In the genomic region with DNA sequence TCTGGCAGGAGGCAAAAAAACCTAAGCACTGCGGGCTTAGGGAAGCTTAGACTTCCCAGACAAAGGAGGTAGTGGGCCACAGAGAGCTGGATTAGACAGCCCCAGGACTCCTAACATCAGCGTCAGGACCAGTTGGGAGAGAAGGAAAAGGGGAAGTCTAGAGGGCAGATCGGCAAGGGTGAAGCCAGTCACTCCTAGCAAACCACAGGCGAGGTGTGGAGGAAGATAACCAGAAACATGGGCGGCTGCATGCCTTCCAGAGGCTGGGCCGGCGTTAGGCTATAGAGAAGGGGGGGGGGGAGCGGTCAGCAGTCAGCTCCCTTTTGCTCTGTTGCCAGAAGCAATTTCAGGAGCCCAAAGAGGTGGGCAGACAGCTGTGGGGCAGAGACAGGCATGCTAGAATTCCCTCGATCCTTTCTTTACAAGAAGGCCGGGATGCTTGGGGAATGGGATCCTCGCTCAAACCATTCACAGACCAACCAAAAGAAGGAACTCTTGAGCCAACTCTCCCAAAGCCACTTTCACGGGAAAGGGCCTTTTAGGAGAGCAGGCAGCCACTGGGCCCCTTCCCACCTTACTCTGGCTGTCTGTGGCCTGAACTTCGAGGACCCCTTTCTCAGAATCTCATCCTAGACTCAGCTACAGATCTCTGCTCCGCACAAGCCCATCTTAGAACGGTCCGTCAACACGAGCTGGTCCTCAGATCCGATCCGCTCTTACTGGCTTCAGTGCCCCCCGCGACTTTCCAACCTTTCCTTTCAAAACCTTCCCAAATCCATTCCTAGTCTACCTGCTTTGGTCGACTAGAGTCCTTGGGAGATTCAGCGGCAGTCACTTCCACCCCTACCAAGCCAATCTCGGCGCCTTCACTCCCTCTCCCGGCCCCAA, we compare ENCODE assay signal across 8 mouse cellular contexts. TPM values are rescaled to one million over a fixed set of nuclear protein-coding genes. Genes with fewer than 3 reads are reported as not detected.
DNase-seq lines count a peak whose midpoint lies in the region; ATAC-seq and TF ChIP-seq lines count a peak whose summit lies in the region.

No protein-coding gene starts in this region.

- H3K4me3 ChIP-seq in heart, embryonic 16.5 days (ENCODE audit: low read length), result peak overlapping the region; percentile 93
- peak overlapping the region; percentile 87 for H3K4me3 ChIP-seq in liver, embryonic 15.5 days (replicated peaks)
- H3K4me3 ChIP-seq in stomach, postnatal 0 days (ENCODE audit: low read depth, low read length), result peak overlapping the region; percentile 90

- DNase-seq in heart, adult 11 months, result peak; percentile 92
- DNase-seq in heart, postnatal 14 days, result no peak
- DNase-seq in CD4-positive helper T cell, adult 2 months (ENCODE audit: low read depth, low spot score), result peak; percentile 46
- DNase-seq in cerebellum, adult 9-11 months, result peak; percentile 43
- DNase-seq in stomach, postnatal 0 days (ENCODE audit: low spot score), result peak; percentile 80
- no peak for DNase-seq in right cerebral cortex, postnatal 36 days (ENCODE audit: low spot score in 2 of 2)

- H3K4me1 ChIP-seq in heart, embryonic 16.5 days (ENCODE audit: control insufficient read depth, insufficient read depth, low read length), result peaks cover 35% of the 10 kb centered on the region
- peaks cover 74% of the 10 kb centered on the region for H3K4me1 ChIP-seq in liver, embryonic 15.5 days (replicated peaks)
- peaks cover 15% of the 10 kb centered on the region for H3K4me1 ChIP-seq in stomach, postnatal 0 days (replicated peaks; ENCODE audit: control insufficient read depth, insufficient read depth)

- TF ChIP-seq CTCF in stomach, postnatal 0 days (IDR thresholded peaks at IDR 0.05; ENCODE audit: low read depth), result no peak

- TF ChIP-seq EP300 in stomach, postnatal 0 days (optimal IDR thresholded peaks at IDR 0.05), result no peak

- H3K27ac ChIP-seq in heart, embryonic 16.5 days (ENCODE audit: low read length), result peak overlapping the region; percentile 98
- H3K27ac ChIP-seq in liver, embryonic 15.5 days (replicated peaks), result peak overlapping the region; percentile 89
- peak overlapping the region; percentile 97 for H3K27ac ChIP-seq in stomach, postnatal 0 days (replicated peaks)

- intact Hi-C loops in heart, postnatal 14 days (cut with DNase I), result loop anchor here (2.0 kb wide), 1 partner anchor 19 kb away; no protein-coding TSS in a partner anchor

- peak overlapping the region; percentile 79 for H3K4me2 ChIP-seq in heart, embryonic 16.5 days (ENCODE audit: low read depth, low read length)
- H3K4me2 ChIP-seq in liver, embryonic 15.5 days, result peak overlapping the region; percentile 95
- H3K4me2 ChIP-seq in stomach, postnatal 0 days (replicated peaks; ENCODE audit: low read depth), result peak overlapping the region; percentile 79

- no peaks in the 10 kb centered on the region for H3K36me3 ChIP-seq in heart, embryonic 16.5 days (ENCODE audit: control insufficient read depth, insufficient read depth)
- peaks cover 11% of the 10 kb centered on the region for H3K36me3 ChIP-seq in liver, embryonic 15.5 days (replicated peaks)
- H3K36me3 ChIP-seq in stomach, postnatal 0 days (ENCODE audit: control insufficient read depth, insufficient read depth, low read length), result no peaks in the 10 kb centered on the region

- under 1% methylated on average over 26 of the region's 26 CpGs for WGBS in heart, embryonic 16.5 days
- under 1% methylated on average over 26 of the region's 26 CpGs for WGBS in liver, embryonic 15.5 days (ENCODE audit: insufficient replicate concordance)
- WGBS in stomach, postnatal 0 days, result 1% methylated on average over 25 of the region's 26 CpGs

- no peaks in the 10 kb centered on the region for H3K9me3 ChIP-seq in heart, embryonic 16.5 days (replicated peaks; ENCODE audit: control insufficient read depth, low read length)
- no peaks in the 10 kb centered on the region for H3K9me3 ChIP-seq in liver, embryonic 15.5 days (replicated peaks)
- H3K9me3 ChIP-seq in stomach, postnatal 0 days (ENCODE audit: control insufficient read depth, low read length), result no peaks in the 10 kb centered on the region

- H3K27me3 ChIP-seq in heart, embryonic 16.5 days (ENCODE audit: control insufficient read depth, insufficient read depth, low read length), result no peaks in the 10 kb centered on the region
- no peaks in the 10 kb centered on the region; the same call in 1 of the 2 replicates for H3K27me3 ChIP-seq in liver, embryonic 15.5 days
- H3K27me3 ChIP-seq in stomach, postnatal 0 days (ENCODE audit: control insufficient read depth, insufficient read depth, low read length), result no peaks in the 10 kb centered on the region

- peak; percentile 61 for ATAC-seq in heart, embryonic 16.5 days (replicated peaks; ENCODE audit: extremely low read depth, insufficient read depth, low FRiP score)
- peak; percentile 81 for ATAC-seq in liver, embryonic 15.5 days (ENCODE audit: insufficient read depth)
- ATAC-seq in stomach, postnatal 0 days (ENCODE audit: low FRiP score, low TSS enrichment), result peak; percentile 74

- H3K9ac ChIP-seq in heart, embryonic 16.5 days (ENCODE audit: low read length), result peak overlapping the region; percentile 99
- H3K9ac ChIP-seq in liver, embryonic 15.5 days, result peak overlapping the region; percentile 92
- peak overlapping the region; percentile 97 for H3K9ac ChIP-seq in stomach, postnatal 0 days (ENCODE audit: low read length)

RNA-seq across cellular contexts. Expression of gene Vps37b, which starts 0.8 kb away (rescaled TPM):
- total RNA-seq in heart, postnatal 14 days (2021), result 10 to 100 TPM; 22.2 to 22.7 TPM
- 58.7 and 61.4 TPM in 2 replicates for polyA plus RNA-seq in heart, embryonic 16.5 days (2015; fragmentation: Nextera tagmentation; extraction: Ambion mirVana)
- polyA plus RNA-seq in liver, embryonic 15.5 days (2015; fragmentation: Nextera tagmentation; extraction: Ambion mirVana), result 16.5 and 17.3 TPM in 2 replicates
- 31.0 and 35.8 TPM in 2 replicates for polyA plus RNA-seq in stomach, postnatal 0 days (2015; fragmentation: Nextera tagmentation; extraction: Ambion mirVana)

RNA-seq across cellular contexts. Expression of gene Hip1r, which starts 57.9 kb away (rescaled TPM):
- total RNA-seq in heart, postnatal 14 days (2021), result 10 to 100 TPM; 23.2 to 25.0 TPM
- polyA plus RNA-seq in heart, embryonic 16.5 days (2015; fragmentation: Nextera tagmentation; extraction: Ambion mirVana), result 11.2 and 11.7 TPM in 2 replicates
- 11.4 and 12.9 TPM in 2 replicates for polyA plus RNA-seq in liver, embryonic 15.5 days (2015; fragmentation: Nextera tagmentation; extraction: Ambion mirVana)
- polyA plus RNA-seq in stomach, postnatal 0 days (2015; fragmentation: Nextera tagmentation; extraction: Ambion mirVana), result 31.2 and 32.2 TPM in 2 replicates

Comparison
In these comparisons a context has a peak if more than half of its experiments do, and no peak if none do; other contexts are left out.
1. DNase-seq: peak in heart, adult 11 months (single experiment), CD4-positive helper T cell, adult 2 months (single experiment), cerebellum, adult 9-11 months (single experiment) and stomach, postnatal 0 days (single experiment); none in heart, postnatal 14 days (0 of 2) and right cerebral cortex, postnatal 36 days (0 of 2).
2. Peak in every context shown above with its lines, with median percentiles within 50 percentile points of each other: ATAC-seq, H3K27ac ChIP-seq, H3K4me2 ChIP-seq, H3K4me3 ChIP-seq and H3K9ac ChIP-seq.